8 mouse cellular contexts compared by ENCODE assay signal in genomic region chr2:153649298-153650013, GRCm38 (mm10). TPM values are rescaled to one million over a fixed set of nuclear protein-coding genes. Genes with fewer than 3 reads are reported as not detected.
DNase-seq lines count a peak whose midpoint lies in the region; ATAC-seq and TF ChIP-seq lines count a peak whose summit lies in the region.

Gene Dnmt3b, plus strand, starts transcription at chr2:153649450.

- peak within 1 kb of the TSS; percentile 97 for H3K4me2 ChIP-seq in heart, embryonic 15.5 days
- H3K4me2 ChIP-seq in kidney, postnatal 0 days (ENCODE audit: low read length) = peak within 1 kb of the TSS; percentile 96
- peak within 1 kb of the TSS; percentile 85 for H3K4me2 ChIP-seq in neural tube, embryonic 12.5 days (replicated peaks)

- DNase-seq in brain, adult 2 months (ENCODE audit: low read depth, low spot score) = peak; percentile 66
- peak; percentile 6 for DNase-seq in fibroblast of lung, adult 2 months (ENCODE audit: low read depth)
- DNase-seq in kidney, postnatal 0 days (ENCODE audit: low spot score) = peak; percentile 71
- peak; percentile 46 to 61 for DNase-seq in lung, adult 18-20 months
- DNase-seq in testis, postnatal 10 days (ENCODE audit: low spot score) = peak; percentile 78

- peak within 1 kb of the TSS; percentile 83 for H3K9ac ChIP-seq in heart, embryonic 15.5 days
- peak within 1 kb of the TSS; percentile 87 for H3K9ac ChIP-seq in kidney, postnatal 0 days (ENCODE audit: low read depth, low read length)
- peak within 1 kb of the TSS; percentile 89 for H3K9ac ChIP-seq in neural tube, embryonic 12.5 days

- H3K36me3 ChIP-seq in E14TG2a.4 (ENCODE audit: insufficient read depth, low read length) = peaks cover 32% of the 10 kb centered on the region
- no peaks in the 10 kb centered on the region for H3K36me3 ChIP-seq in heart, embryonic 15.5 days
- H3K36me3 ChIP-seq in kidney, postnatal 0 days (ENCODE audit: insufficient read depth, low read length) = no peaks in the 10 kb centered on the region
- H3K36me3 ChIP-seq in neural tube, embryonic 12.5 days = no peaks in the 10 kb centered on the region

- TF ChIP-seq CTCF in E14TG2a.4 (conservative IDR thresholded peaks at IDR 0.05; ENCODE audit: low read length) = no peak
- TF ChIP-seq CTCF in kidney, postnatal 0 days (IDR thresholded peaks at IDR 0.05; ENCODE audit: low read depth) = peak; percentile 1; the same call in 1 of the 2 replicates

- peak within 1 kb of the TSS; percentile 97 for H3K4me3 ChIP-seq in E14TG2a.4 (replicated peaks; ENCODE audit: low read length)
- peak within 1 kb of the TSS; percentile 84 for H3K4me3 ChIP-seq in heart, embryonic 15.5 days
- peak within 1 kb of the TSS; percentile 81 for H3K4me3 ChIP-seq in kidney, postnatal 0 days (replicated peaks; ENCODE audit: low read depth, low read length)
- H3K4me3 ChIP-seq in neural tube, embryonic 12.5 days = peak within 1 kb of the TSS; percentile 82

- no peaks in the 10 kb centered on the region for H3K9me3 ChIP-seq in E14TG2a.4 (ENCODE audit: low read length)
- H3K9me3 ChIP-seq in heart, embryonic 15.5 days (replicated peaks) = no peaks in the 10 kb centered on the region
- H3K9me3 ChIP-seq in kidney, postnatal 0 days (replicated peaks; ENCODE audit: low read length) = no peaks in the 10 kb centered on the region
- H3K9me3 ChIP-seq in neural tube, embryonic 12.5 days = no peaks in the 10 kb centered on the region

- under 1% methylated on average over 84 of the region's 93 CpGs for WGBS in heart, embryonic 15.5 days
- under 1% methylated on average over 68 of the region's 93 CpGs for WGBS in kidney, postnatal 0 days
- WGBS in neural tube, embryonic 12.5 days = under 1% methylated on average over 88 of the region's 93 CpGs

- ATAC-seq in heart, embryonic 15.5 days (replicated peaks; ENCODE audit: insufficient number of reproducible peaks, insufficient read depth, low FRiP score, low read depth) = peak; percentile 83
- ATAC-seq in kidney, postnatal 0 days (replicated peaks; ENCODE audit: low FRiP score, low read depth) = peak; percentile 80
- peak; percentile 75 for ATAC-seq in neural tube, embryonic 12.5 days (ENCODE audit: low FRiP score, low read depth)

- H3K27me3 ChIP-seq in E14TG2a.4 (ENCODE audit: insufficient read depth, low read length) = peaks cover 48% of the 10 kb centered on the region
- 0 out of 2 replicates have a peak, but pooled peaks cover 4% of the 10 kb centered on the region for H3K27me3 ChIP-seq in heart, embryonic 15.5 days
- H3K27me3 ChIP-seq in kidney, postnatal 0 days (ENCODE audit: insufficient read depth, low read length) = no peaks in the 10 kb centered on the region
- peaks cover 14% of the 10 kb centered on the region for H3K27me3 ChIP-seq in neural tube, embryonic 12.5 days (replicated peaks)

- 0 out of 2 replicates have a peak within 1 kb of the TSS, but pooled peaks have one; percentile 36 for H3K27ac ChIP-seq in heart, embryonic 15.5 days
- H3K27ac ChIP-seq in kidney, postnatal 0 days = peak within 1 kb of the TSS; percentile 42; the same call in 1 of the 2 replicates
- 0 out of 2 replicates have a peak within 1 kb of the TSS, but pooled peaks have one; percentile 12 for H3K27ac ChIP-seq in neural tube, embryonic 12.5 days

- H3K4me1 ChIP-seq in E14TG2a.4 (replicated peaks; ENCODE audit: low read depth, low read length) = peaks cover 63% of the 10 kb centered on the region
- peaks cover 14% of the 10 kb centered on the region for H3K4me1 ChIP-seq in heart, embryonic 15.5 days (replicated peaks)
- peaks cover 3% of the 10 kb centered on the region; the same call in 1 of the 2 replicates for H3K4me1 ChIP-seq in kidney, postnatal 0 days (replicated peaks; ENCODE audit: insufficient read depth, low read length)
- peaks cover 17% of the 10 kb centered on the region for H3K4me1 ChIP-seq in neural tube, embryonic 12.5 days

RNA-seq across cellular contexts. Expression of gene Dnmt3b, which starts in this region (rescaled TPM):
- polyA plus RNA-seq in heart, embryonic 15.5 days (2015; fragmentation: Nextera tagmentation; extraction: Ambion mirVana) = 3.6 and 10.6 TPM in 2 replicates
- polyA plus RNA-seq in kidney, postnatal 0 days (2015; fragmentation: Nextera tagmentation; extraction: Ambion mirVana) = 9.4 and 10.5 TPM in 2 replicates
- polyA plus RNA-seq in neural tube, embryonic 12.5 days (2016; fragmentation: Nextera tagmentation; extraction: Ambion mirVana) = 6.6 and 7.4 TPM in 2 replicates

Comparison
In these comparisons a context has a peak if more than half of its experiments do, and no peak if none do; other contexts are left out.
1. Peak in every context shown above with its lines: DNase-seq, ATAC-seq, H3K4me3 ChIP-seq and H3K27ac ChIP-seq.
2. DNase-seq: peak in every context shown above with its lines; median percentile 78 in testis, postnatal 10 days; 71 in kidney, postnatal 0 days; 66 in brain, adult 2 months; 54 in lung, adult 18-20 months; 6 in fibroblast of lung, adult 2 months.